Mouse (Mus musculus): Measurements from ENCODE around the gene Ube2j2.

GRCm38 (mm10) chr4:155901205-155901604 lies 42.4 kb upstream of the Ube2j2 start:
- TF ChIP-seq POLR2A (IDR thresholded peaks at IDR 0.05; ENCODE audit: borderline replicate concordance, control insufficient read depth, low read depth, low read length): no peak
- no peak for TF ChIP-seq CTCF (IDR thresholded peaks at IDR 0.05; ENCODE audit: control insufficient read depth, insufficient read depth, low read length)
